Mouse (Mus musculus): ENCODE results near the gene Pex5. TPM values are rescaled to one million over a fixed set of nuclear protein-coding genes. Genes with fewer than 3 reads are reported as not detected.

The Pex5 gene
- polyA plus RNA-seq, 1 experiment from 2014 or later = 39.6 TPM

- H3K27me3 ChIP-seq (replicated peaks; ENCODE audit: control insufficient read depth, insufficient read depth, low read length) = no peaks in the 10 kb centered on the region
- H3K4me2 ChIP-seq = no peak overlapping the region
- no peak overlapping the region for H3K4me3 ChIP-seq (ENCODE audit: low read depth, low read length)
- peaks cover 10% of the 10 kb centered on the region for H3K4me1 ChIP-seq (replicated peaks; ENCODE audit: control insufficient read depth, insufficient read depth, low read length)
- no peaks in the 10 kb centered on the region for H3K9me3 ChIP-seq (ENCODE audit: control insufficient read depth, low read length)
- H3K27ac ChIP-seq (ENCODE audit: low read depth, low read length) = no peak overlapping the region
- H3K36me3 ChIP-seq (ENCODE audit: control insufficient read depth, insufficient read depth, low read length) = no peaks in the 10 kb centered on the region
- WGBS = 78% methylated on average over 18 of the region's 18 CpGs
- ATAC-seq (replicated peaks; ENCODE audit: low FRiP score) (no peak), DNase-seq (ENCODE audit: low spot score) (no peak)
- H3K9ac ChIP-seq (ENCODE audit: low read depth, low read length) = no peak overlapping the region
Observed at GRCm38 (mm10) chr6:124449668-124450383, 35.0 kb upstream of the Pex5 start.

DNA sequence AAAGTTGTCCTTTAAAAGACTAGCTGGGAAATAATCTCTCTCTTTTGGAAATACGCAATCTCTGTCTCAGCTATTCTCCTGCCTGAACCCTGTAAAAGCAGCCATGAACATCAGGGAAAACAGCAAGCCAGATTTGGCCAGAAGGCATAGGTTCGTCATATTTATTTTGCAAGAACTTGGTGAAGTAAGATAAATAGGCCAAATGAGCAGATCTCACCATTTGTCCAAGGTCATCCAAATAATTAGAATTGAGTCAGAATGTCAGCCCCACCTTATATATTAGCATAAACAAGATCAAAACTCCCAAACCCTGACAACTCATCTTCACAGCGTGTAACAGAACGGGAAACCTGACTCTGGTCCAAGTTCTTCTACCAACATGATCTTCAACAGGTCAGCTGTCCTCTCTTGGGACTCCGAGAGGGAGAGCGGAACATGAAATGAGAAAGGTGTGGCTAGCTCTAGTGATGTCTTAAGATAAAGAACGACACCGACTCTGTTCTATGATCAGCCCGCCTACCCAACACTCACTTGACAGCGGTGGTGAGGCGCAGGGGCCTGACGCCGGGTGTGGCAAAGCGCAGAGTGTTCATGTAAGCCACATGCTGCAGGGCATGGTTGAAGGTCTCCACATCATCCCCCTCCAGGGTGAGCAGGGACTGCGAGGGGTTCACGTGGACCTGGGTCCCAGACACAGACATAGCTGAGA is 34.2 kb upstream of the Pex5 start:
- H3K4me2 ChIP-seq = no peak overlapping the region
- 0 out of 2 replicates have a peak, but pooled peaks have one; percentile 25 for ATAC-seq (replicated peaks; ENCODE audit: low FRiP score)
- 83% methylated on average over 16 of the region's 16 CpGs for WGBS

GRCm38 (mm10) chr6:124448186-124448852 is 33.5 kb upstream of the Pex5 start:
- H3K4me1 ChIP-seq (replicated peaks; ENCODE audit: control insufficient read depth, insufficient read depth, low read length) = peaks cover 10% of the 10 kb centered on the region

More for the DNA sequence above, 34.2 kb upstream of the Pex5 start:
- no peak overlapping the region for H3K27ac ChIP-seq (ENCODE audit: low read depth, low read length)
- H3K9ac ChIP-seq (ENCODE audit: low read depth, low read length) = no peak overlapping the region
- H3K9me3 ChIP-seq (ENCODE audit: control insufficient read depth, low read length) = no peaks in the 10 kb centered on the region
- no peaks in the 10 kb centered on the region for H3K36me3 ChIP-seq (ENCODE audit: control insufficient read depth, insufficient read depth, low read length)
- H3K27me3 ChIP-seq (replicated peaks; ENCODE audit: control insufficient read depth, insufficient read depth, low read length) = no peaks in the 10 kb centered on the region
- H3K4me3 ChIP-seq (ENCODE audit: low read depth, low read length) = no peak overlapping the region
- DNase-seq (ENCODE audit: low spot score) = no peak
- peaks cover 10% of the 10 kb centered on the region for H3K4me1 ChIP-seq (replicated peaks; ENCODE audit: control insufficient read depth, insufficient read depth, low read length)

GRCm38 (mm10) chr6:124447356-124447755 is 32.5 kb upstream of the Pex5 start:
- Histone ChIP-seq H3K27me3 (replicated peaks; ENCODE audit: control insufficient read depth, insufficient read depth, low read length) (no peaks in the 10 kb centered on the region), H3K9ac (ENCODE audit: low read depth, low read length) (no peak overlapping the region), H3K27ac (ENCODE audit: low read depth, low read length) (no peak overlapping the region), H3K9me3 (ENCODE audit: control insufficient read depth, low read length) (no peaks in the 10 kb centered on the region), H3K36me3 (ENCODE audit: control insufficient read depth, insufficient read depth, low read length) (no peaks in the 10 kb centered on the region), H3K4me2 (no peak overlapping the region), H3K4me1 (replicated peaks; ENCODE audit: control insufficient read depth, insufficient read depth, low read length) (peaks cover 10% of the 10 kb centered on the region), H3K4me3 (ENCODE audit: low read depth, low read length) (no peak overlapping the region)
- 84% methylated on average over 2 of the region's 2 CpGs for WGBS
- DNase-seq (ENCODE audit: low spot score) = no peak
- no peak for ATAC-seq (replicated peaks; ENCODE audit: low FRiP score)

More at GRCm38 (mm10) chr6:124448186-124448852, 33.5 kb upstream of the Pex5 start:
- ATAC-seq (replicated peaks; ENCODE audit: low FRiP score) (no peak), DNase-seq (ENCODE audit: low spot score) (no peak)
- Histone ChIP-seq H3K9ac (ENCODE audit: low read depth, low read length) (no peak overlapping the region), H3K27ac (ENCODE audit: low read depth, low read length) (no peak overlapping the region), H3K36me3 (ENCODE audit: control insufficient read depth, insufficient read depth, low read length) (no peaks in the 10 kb centered on the region), H3K4me3 (ENCODE audit: low read depth, low read length) (no peak overlapping the region), H3K4me2 (no peak overlapping the region), H3K27me3 (replicated peaks; ENCODE audit: control insufficient read depth, insufficient read depth, low read length) (no peaks in the 10 kb centered on the region), H3K9me3 (ENCODE audit: control insufficient read depth, low read length) (no peaks in the 10 kb centered on the region)
- 63% methylated on average over 10 of the region's 10 CpGs for WGBS

- H3K27me3 ChIP-seq (replicated peaks; ENCODE audit: control insufficient read depth, insufficient read depth, low read length) = no peaks in the 10 kb centered on the region
Observed at GRCm38 (mm10) chr6:124446459-124446858, 31.6 kb upstream of the Pex5 start.

DNA sequence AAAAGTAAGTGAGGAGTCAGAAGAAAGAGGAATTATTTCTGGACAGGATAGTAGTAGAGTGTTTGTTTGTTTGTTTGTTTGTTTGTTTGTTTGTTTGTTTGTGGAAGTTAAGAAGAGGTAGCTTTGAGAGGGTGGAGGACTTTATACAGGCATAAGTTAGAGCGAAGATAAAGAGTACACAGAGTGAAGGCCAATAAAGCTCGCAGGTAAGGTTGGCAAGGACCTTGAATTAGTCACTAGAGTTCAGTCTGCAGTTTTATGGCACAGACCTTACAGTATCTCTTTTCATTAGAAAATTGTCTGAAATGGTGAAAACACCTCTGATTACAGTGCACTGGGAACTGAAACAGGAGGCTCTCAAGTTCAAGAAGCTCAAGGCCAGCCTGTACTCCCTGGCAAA is 31.2 kb upstream of the Pex5 start:
- no peak overlapping the region for H3K4me3 ChIP-seq (ENCODE audit: low read depth, low read length)
- no peak for DNase-seq (ENCODE audit: low spot score)
- H3K4me2 ChIP-seq = no peak overlapping the region
- H3K27ac ChIP-seq (ENCODE audit: low read depth, low read length) = no peak overlapping the region
- no peaks in the 10 kb centered on the region for H3K36me3 ChIP-seq (ENCODE audit: control insufficient read depth, insufficient read depth, low read length)
- H3K4me1 ChIP-seq (replicated peaks; ENCODE audit: control insufficient read depth, insufficient read depth, low read length) = peaks cover 2% of the 10 kb centered on the region; the same call in 1 of the 2 replicates
- no peak for ATAC-seq (replicated peaks; ENCODE audit: low FRiP score)
- no peaks in the 10 kb centered on the region for H3K27me3 ChIP-seq (replicated peaks; ENCODE audit: control insufficient read depth, insufficient read depth, low read length)
- no peak overlapping the region for H3K9ac ChIP-seq (ENCODE audit: low read depth, low read length)
- H3K9me3 ChIP-seq (ENCODE audit: control insufficient read depth, low read length) = no peaks in the 10 kb centered on the region
- WGBS = 86% methylated on average over 2 of the region's 2 CpGs

More at GRCm38 (mm10) chr6:124446459-124446858, 31.6 kb upstream of the Pex5 start:
- ATAC-seq (replicated peaks; ENCODE audit: low FRiP score) (no peak), DNase-seq (ENCODE audit: low spot score) (no peak)
- no peak overlapping the region for H3K27ac ChIP-seq (ENCODE audit: low read depth, low read length)
- H3K36me3 ChIP-seq (ENCODE audit: control insufficient read depth, insufficient read depth, low read length) = no peaks in the 10 kb centered on the region
- 92% methylated on average over 9 of the region's 9 CpGs for WGBS
- H3K4me2 ChIP-seq = no peak overlapping the region
- no peak overlapping the region for H3K4me3 ChIP-seq (ENCODE audit: low read depth, low read length)
- no peaks in the 10 kb centered on the region for H3K9me3 ChIP-seq (ENCODE audit: control insufficient read depth, low read length)
- no peak overlapping the region for H3K9ac ChIP-seq (ENCODE audit: low read depth, low read length)
- peaks cover 2% of the 10 kb centered on the region for H3K4me1 ChIP-seq (replicated peaks; ENCODE audit: control insufficient read depth, insufficient read depth, low read length)

GRCm38 (mm10) chr6:124443338-124443737 is 28.5 kb upstream of the Pex5 start:
- DNase-seq (ENCODE audit: low spot score) (no peak), ATAC-seq (replicated peaks; ENCODE audit: low FRiP score) (no peak)
- no peaks in the 10 kb centered on the region for H3K36me3 ChIP-seq (ENCODE audit: control insufficient read depth, insufficient read depth, low read length)
- no peaks in the 10 kb centered on the region for H3K9me3 ChIP-seq (ENCODE audit: control insufficient read depth, low read length)
- no peak overlapping the region for H3K27ac ChIP-seq (ENCODE audit: low read depth, low read length)
- no peak overlapping the region for H3K9ac ChIP-seq (ENCODE audit: low read depth, low read length)
- no peak overlapping the region for H3K4me3 ChIP-seq (ENCODE audit: low read depth, low read length)
- H3K4me2 ChIP-seq = no peak overlapping the region
- no peaks in the 10 kb centered on the region for H3K27me3 ChIP-seq (replicated peaks; ENCODE audit: control insufficient read depth, insufficient read depth, low read length)
- H3K4me1 ChIP-seq (replicated peaks; ENCODE audit: control insufficient read depth, insufficient read depth, low read length) = no peaks in the 10 kb centered on the region
- WGBS = 86% methylated on average over 2 of the region's 2 CpGs

DNA sequence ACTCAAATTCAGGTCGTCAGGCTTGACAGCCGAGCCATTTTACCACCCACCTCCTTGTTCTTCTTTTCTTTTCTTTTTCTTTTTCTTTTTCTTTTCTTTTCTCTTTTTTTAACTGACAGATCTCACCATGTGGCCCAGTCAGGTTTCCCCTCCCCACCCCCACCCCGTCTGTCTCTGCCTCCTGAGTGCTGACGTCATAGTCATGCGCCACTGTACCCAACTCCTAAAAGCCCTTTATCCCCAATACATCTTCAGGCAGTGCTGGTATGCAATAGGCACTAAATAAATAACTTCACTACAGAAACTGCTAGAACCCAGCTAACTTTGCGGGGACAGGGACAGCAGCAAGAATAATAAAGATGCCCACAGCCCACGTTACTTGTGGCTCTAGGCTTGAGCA is 21.4 kb upstream of the Pex5 start:
- H3K9ac ChIP-seq (ENCODE audit: low read depth, low read length) = no peak overlapping the region
- no peaks in the 10 kb centered on the region for H3K27me3 ChIP-seq (replicated peaks; ENCODE audit: control insufficient read depth, insufficient read depth, low read length)
- DNase-seq (ENCODE audit: low spot score) = no peak
- H3K27ac ChIP-seq (ENCODE audit: low read depth, low read length) = no peak overlapping the region
- WGBS = 83% methylated on average over 7 of the region's 7 CpGs
- no peaks in the 10 kb centered on the region for H3K9me3 ChIP-seq (ENCODE audit: control insufficient read depth, low read length)
- H3K4me2 ChIP-seq = no peak overlapping the region
- no peak for ATAC-seq (replicated peaks; ENCODE audit: low FRiP score)
- H3K4me1 ChIP-seq (replicated peaks; ENCODE audit: control insufficient read depth, insufficient read depth, low read length) = no peaks in the 10 kb centered on the region
- no peak overlapping the region for H3K4me3 ChIP-seq (ENCODE audit: low read depth, low read length)
- no peaks in the 10 kb centered on the region for H3K36me3 ChIP-seq (ENCODE audit: control insufficient read depth, insufficient read depth, low read length)
